Comparison of ENCODE assay signal across 8 mouse cellular contexts in the genomic region with DNA sequence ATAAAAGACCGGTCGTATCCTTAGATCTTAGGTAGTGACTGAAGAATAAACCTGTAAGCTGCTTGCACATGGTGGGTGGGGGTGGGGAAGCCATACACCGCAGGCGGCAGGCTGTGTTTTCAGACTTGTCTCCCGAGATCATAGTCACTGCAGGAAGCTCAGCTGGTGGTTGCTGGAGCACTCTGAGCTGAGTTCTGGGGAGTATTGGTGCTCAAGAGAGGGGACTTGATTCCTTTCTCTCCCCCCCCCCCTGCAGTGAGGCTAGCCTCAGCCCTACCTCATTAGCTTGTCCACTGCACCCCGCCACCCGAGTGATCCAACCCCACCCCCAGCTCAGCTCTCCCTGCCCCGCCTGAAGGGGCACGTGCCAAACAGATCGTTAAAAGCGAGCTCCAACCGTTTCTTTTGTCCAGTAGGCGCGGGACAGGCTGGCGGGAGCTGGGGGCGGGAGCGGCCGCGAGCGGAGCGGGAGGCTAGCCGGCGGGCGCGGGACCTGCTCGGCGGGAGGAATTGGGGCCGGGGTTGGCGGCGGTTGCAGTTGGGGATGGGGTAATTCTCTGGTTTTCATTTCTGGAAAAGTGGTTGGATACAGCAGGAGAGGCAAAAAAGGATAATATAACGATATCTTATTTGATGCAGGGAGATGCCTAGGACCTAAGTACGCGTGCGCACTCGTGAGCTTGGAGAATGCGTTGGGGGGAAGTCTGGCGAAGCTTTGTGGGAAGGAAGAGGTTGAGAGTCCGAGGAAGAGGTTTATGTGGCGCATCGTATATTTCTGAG. TPM values are rescaled to one million over a fixed set of nuclear protein-coding genes. Genes with fewer than 3 reads are reported as not detected.
DNase-seq lines count a peak whose midpoint lies in the region; ATAC-seq and TF ChIP-seq lines count a peak whose summit lies in the region.

No protein-coding gene starts in this region.

- peaks cover 21% of the 10 kb centered on the region for H3K4me1 ChIP-seq in hindbrain, embryonic 13.5 days (replicated peaks)
- H3K4me1 ChIP-seq in liver, embryonic 13.5 days (replicated peaks) = peaks cover 19% of the 10 kb centered on the region
- peaks cover 14% of the 10 kb centered on the region for H3K4me1 ChIP-seq in olfactory bulb, adult 2 months (ENCODE audit: control insufficient read depth, insufficient read depth, low read length)

- no peak for TF ChIP-seq POLR2A in olfactory bulb, adult 2 months (IDR thresholded peaks at IDR 0.05; ENCODE audit: insufficient read depth, low read depth, low read length)

- no peaks in the 10 kb centered on the region for H3K9me3 ChIP-seq in hindbrain, embryonic 13.5 days
- H3K9me3 ChIP-seq in liver, embryonic 13.5 days (replicated peaks) = no peaks in the 10 kb centered on the region

- intact Hi-C loops in gastrocnemius, postnatal 36 days (cut with DNase I) = loop anchor here (5.0 to 10.0 kb wide), 3 partner anchors 35 to 97 kb away; no protein-coding TSS in a partner anchor

- peak; percentile 41 for ATAC-seq in CD4-positive, CD25-positive, alpha-beta regulatory T cell, adult 4 months
- ATAC-seq in hindbrain, embryonic 13.5 days (ENCODE audit: low FRiP score) = peak; percentile 72
- ATAC-seq in liver, embryonic 13.5 days (ENCODE audit: low read depth) = no peak

- H3K27me3 ChIP-seq in hindbrain, embryonic 13.5 days = peaks cover 60% of the 10 kb centered on the region
- peaks cover 84% of the 10 kb centered on the region for H3K27me3 ChIP-seq in liver, embryonic 13.5 days

- H3K9ac ChIP-seq in hindbrain, embryonic 13.5 days = peak overlapping the region; percentile 74
- H3K9ac ChIP-seq in liver, embryonic 13.5 days = no peak overlapping the region

- peak overlapping the region; percentile 59 for H3K4me3 ChIP-seq in hindbrain, embryonic 13.5 days
- H3K4me3 ChIP-seq in liver, embryonic 13.5 days (replicated peaks) = peak overlapping the region; percentile 48
- peak overlapping the region; percentile 62 for H3K4me3 ChIP-seq in olfactory bulb, adult 2 months (ENCODE audit: insufficient read depth, low read depth, low read length)

- peak overlapping the region; percentile 83 for H3K4me2 ChIP-seq in hindbrain, embryonic 13.5 days
- H3K4me2 ChIP-seq in liver, embryonic 13.5 days = peak overlapping the region; percentile 66

- DNase-seq in gastrocnemius, postnatal 10 days = peak; percentile 21
- DNase-seq in gastrocnemius, postnatal 36 days = no peak
- peak; percentile 57 to 61 for DNase-seq in cerebellum, postnatal 25 days
- DNase-seq in liver, embryonic 13.5 days = no peak
- no peak for DNase-seq in natural killer cell, adult 2 months (ENCODE audit: low spot score in 2 of 2)

- no peak for TF ChIP-seq CTCF in olfactory bulb, adult 2 months (IDR thresholded peaks at IDR 0.05; ENCODE audit: insufficient read depth, low read depth, low read length)

- peak overlapping the region; percentile 78 for H3K27ac ChIP-seq in hindbrain, embryonic 13.5 days
- no peak overlapping the region for H3K27ac ChIP-seq in liver, embryonic 13.5 days
- H3K27ac ChIP-seq in olfactory bulb, adult 2 months (ENCODE audit: insufficient read depth, low read depth, low read length) = no peak overlapping the region

- under 1% methylated on average over 40 of the region's 40 CpGs for WGBS in hindbrain, embryonic 13.5 days
- 1% methylated on average over 40 of the region's 40 CpGs for WGBS in liver, embryonic 13.5 days (ENCODE audit: insufficient replicate concordance)
- 2% methylated on average over 40 of the region's 40 CpGs for WGBS in olfactory bulb, adult 2 months

- no peaks in the 10 kb centered on the region for H3K36me3 ChIP-seq in hindbrain, embryonic 13.5 days
- H3K36me3 ChIP-seq in liver, embryonic 13.5 days = no peaks in the 10 kb centered on the region

RNA-seq across cellular contexts. Expression of gene Cdc20b, which starts 2.9 kb away (rescaled TPM):
- total RNA-seq in gastrocnemius, postnatal 10 days (2021) = not detected
- not detected for total RNA-seq in gastrocnemius, postnatal 36 days (2021)
- polyA plus RNA-seq in CD4-positive, CD25-positive, alpha-beta regulatory T cell, adult 4 months (2017; shearing (Covaris generic)) = not detected
- polyA plus RNA-seq in hindbrain, embryonic 13.5 days (2015; fragmentation: Nextera tagmentation; extraction: Ambion mirVana) = 0.35 and 0.86 TPM in 2 replicates
- not detected in 2 replicates for polyA plus RNA-seq in liver, embryonic 13.5 days (2015; fragmentation: Nextera tagmentation; extraction: Ambion mirVana)
- not detected in 2 replicates for polyA plus RNA-seq in olfactory bulb, adult 2 months (2012; ENCODE audit: insufficient read depth, insufficient read length, low replicate concordance, missing spikeins)

RNA-seq across cellular contexts. Expression of gene Gpx8, which starts 14.2 kb away (rescaled TPM):
- 10 to 100 TPM; 36.2 to 43.7 TPM for total RNA-seq in gastrocnemius, postnatal 10 days (2021)
- total RNA-seq in gastrocnemius, postnatal 36 days (2021) = 1 to 10 TPM; 7.6 to 7.7 TPM
- not detected for polyA plus RNA-seq in CD4-positive, CD25-positive, alpha-beta regulatory T cell, adult 4 months (2017; shearing (Covaris generic))
- polyA plus RNA-seq in hindbrain, embryonic 13.5 days (2015; fragmentation: Nextera tagmentation; extraction: Ambion mirVana) = 78.5 and 78.6 TPM in 2 replicates
- 10.0 and 12.2 TPM in 2 replicates for polyA plus RNA-seq in liver, embryonic 13.5 days (2015; fragmentation: Nextera tagmentation; extraction: Ambion mirVana)
- not detected in 2 replicates for polyA plus RNA-seq in olfactory bulb, adult 2 months (2012; ENCODE audit: insufficient read depth, insufficient read length, low replicate concordance, missing spikeins)

RNA-seq across cellular contexts. Expression of gene Mcidas, which starts 38.3 kb away (rescaled TPM):
- not detected for total RNA-seq in gastrocnemius, postnatal 10 days (2021)
- total RNA-seq in gastrocnemius, postnatal 36 days (2021) = not detected
- under 1 TPM in 1 of 2 experiments, not detected in 1; 0.13 TPM for polyA plus RNA-seq in CD4-positive, CD25-positive, alpha-beta regulatory T cell, adult 4 months (2017; shearing (Covaris generic))
- 0.60 and 1.6 TPM in 2 replicates for polyA plus RNA-seq in hindbrain, embryonic 13.5 days (2015; fragmentation: Nextera tagmentation; extraction: Ambion mirVana)
- not detected in 2 replicates for polyA plus RNA-seq in liver, embryonic 13.5 days (2015; fragmentation: Nextera tagmentation; extraction: Ambion mirVana)
- not detected in 2 replicates for polyA plus RNA-seq in olfactory bulb, adult 2 months (2012; ENCODE audit: insufficient read depth, insufficient read length, low replicate concordance, missing spikeins)

RNA-seq across cellular contexts. Expression of gene Ccno, which starts 44.4 kb away (rescaled TPM):
- under 1 TPM; 0.21 to 0.23 TPM for total RNA-seq in gastrocnemius, postnatal 10 days (2021)
- total RNA-seq in gastrocnemius, postnatal 36 days (2021) = not detected
- polyA plus RNA-seq in CD4-positive, CD25-positive, alpha-beta regulatory T cell, adult 4 months (2017; shearing (Covaris generic)) = not detected
- 0.91 and 3.0 TPM in 2 replicates for polyA plus RNA-seq in hindbrain, embryonic 13.5 days (2015; fragmentation: Nextera tagmentation; extraction: Ambion mirVana)
- 0.15 TPM in 1 of 2 replicates, not detected in the other for polyA plus RNA-seq in liver, embryonic 13.5 days (2015; fragmentation: Nextera tagmentation; extraction: Ambion mirVana)
- not detected in 2 replicates for polyA plus RNA-seq in olfactory bulb, adult 2 months (2012; ENCODE audit: insufficient read depth, insufficient read length, low replicate concordance, missing spikeins)

Comparison
In these comparisons a context has a peak if more than half of its experiments do, and no peak if none do; other contexts are left out.
1. DNase-seq: peak in gastrocnemius, postnatal 10 days (single experiment) and cerebellum, postnatal 25 days (2 of 2); none in gastrocnemius, postnatal 36 days (0 of 2), liver, embryonic 13.5 days (single experiment) and natural killer cell, adult 2 months (0 of 2).
2. Peak in every context shown above with its lines, with median percentiles within 50 percentile points of each other: H3K4me3 ChIP-seq.